Mouse (Mus musculus) hindbrain, embryonic 11.5 days (tissue): ENCODE results near the gene Rell1. TPM values are rescaled to one million over a fixed set of nuclear protein-coding genes. Genes with fewer than 3 reads are reported as not detected.

Experiments
- ATAC-seq: fragments of 200-750 bp; cut with Nextera tagmentation; 2 replicates; pipeline ENCODE4 v1.8.0; 2017; ENCODE audit warnings: mild to moderate bottlenecking, moderate TSS enrichment, moderate library complexity; ENCODE audit not compliant: low FRiP score
- DNase-seq: peaks from one replicate; pipeline ENCODE4 v3.0.0-alpha.2; 2015; ENCODE audit warnings: low spot score
- H3K27ac ChIP-seq: fragments of 300-500 bp; sonication (generic); 2 replicates; pipeline ENCODE4 v1.5.1; 2014; ENCODE audit warnings: mild to moderate bottlenecking, low read depth, low read length
- H3K27me3 ChIP-seq: fragments of 300-500 bp; sonication (generic); 2 replicates; pipeline ENCODE4 v1.6.1; 2014; ENCODE audit warnings: mild to moderate bottlenecking, low read length, moderate library complexity, mixed read lengths; ENCODE audit not compliant: control insufficient read depth, insufficient read depth
- H3K36me3 ChIP-seq: fragments of 300-500 bp; sonication (generic); 2 replicates; pipeline ENCODE4 v1.6.1; 2014; ENCODE audit warnings: mild to moderate bottlenecking, low read length, moderate library complexity, mixed read lengths; ENCODE audit not compliant: control insufficient read depth, insufficient read depth
- H3K4me1 ChIP-seq: fragments of 300-500 bp; sonication (generic); replicated peaks from 2 replicates; pipeline ENCODE4 v1.6.1; 2014; ENCODE audit warnings: low read length, mixed read lengths; ENCODE audit not compliant: control insufficient read depth, insufficient read depth
- H3K4me2 ChIP-seq: fragments of 300-500 bp; sonication (generic); replicated peaks from 2 replicates; pipeline ENCODE4 v1.6.1; 2014; ENCODE audit warnings: mild to moderate bottlenecking, low read depth, low read length
- H3K4me3 ChIP-seq: fragments of 300-500 bp; sonication (generic); 2 replicates; pipeline ENCODE4 v1.5.1; 2014; ENCODE audit warnings: low read depth, low read length
- H3K9ac ChIP-seq: fragments of 300-500 bp; sonication (generic); 2 replicates; pipeline ENCODE4 v1.6.1; 2014; ENCODE audit warnings: low read depth, low read length
- H3K9me3 ChIP-seq: fragments of 300-500 bp; sonication (generic); 2 replicates; pipeline ENCODE4 v1.6.1; 2016; ENCODE audit warnings: low read length; ENCODE audit not compliant: control insufficient read depth
- WGBS: fragments of 180-500 bp; shearing (Covaris S2); extraction: QIAGEN DNeasy Blood & Tissue Kit; methylation state at CpG from one replicate; pipeline ENCODE4 v1.1.7; 2014; 5-methylcytosine and 5-hydroxymethylcytosine counted together
- polyA plus RNA-seq: library from polyadenylated mRNA; unstranded; fragments of >200 nt; fragmentation: Nextera tagmentation; extraction: Ambion mirVana; gene quantifications from 2 replicates; pipeline ENCODE4 v1.2.1, GENCODE M21; 2014

Gene Rell1
- polyA plus RNA-seq = 10.2 and 10.8 TPM in 2 replicates

DNA sequence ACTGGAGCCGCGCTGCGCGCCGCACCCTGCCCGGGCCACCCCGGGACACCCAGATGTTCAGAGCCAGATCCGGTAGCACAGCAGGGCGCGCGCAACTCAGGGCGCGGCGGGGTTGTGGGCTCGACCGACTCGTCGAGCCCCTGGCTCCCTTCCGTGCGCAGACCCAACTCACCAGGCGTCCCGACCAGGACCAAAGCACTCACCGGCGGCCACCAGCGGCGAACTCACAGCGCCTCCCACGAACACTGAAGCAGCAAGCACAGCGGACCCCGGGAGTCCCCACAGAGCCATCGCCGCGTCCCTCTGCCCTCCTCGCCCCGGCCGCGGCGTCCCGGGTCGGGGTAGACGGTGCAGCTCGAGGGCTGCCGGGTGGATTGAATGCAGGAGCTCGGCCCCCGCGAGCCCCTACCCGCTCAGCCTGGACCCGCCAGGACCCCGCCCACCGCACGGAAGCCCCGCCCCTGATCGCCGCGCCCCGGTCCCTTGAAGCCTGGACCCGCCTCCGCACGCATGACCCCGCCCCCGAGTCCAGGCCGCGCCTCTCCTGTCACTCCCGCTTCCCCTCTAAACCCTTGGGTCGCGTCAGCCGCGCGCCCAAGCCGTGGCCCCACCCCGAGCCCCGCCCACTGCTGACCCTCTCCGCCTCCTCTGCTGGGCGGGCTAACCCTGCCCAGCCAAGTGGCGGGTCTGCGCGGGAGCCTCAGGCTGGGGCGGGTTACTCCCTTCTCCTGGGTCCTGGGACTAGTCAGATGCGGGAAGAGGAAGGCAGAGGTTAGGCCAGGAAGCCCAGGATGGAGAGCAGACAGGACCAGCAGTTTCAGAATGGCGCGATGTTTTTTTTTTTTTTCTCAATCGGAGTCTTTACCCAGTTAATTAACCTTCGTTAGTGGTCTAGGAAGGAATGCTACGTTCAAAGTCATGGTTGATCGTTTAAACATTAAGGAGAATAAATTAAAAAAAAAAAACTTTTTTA lies at the start of gene Rell1:
Rell1 (minus strand) TSS at position 455 of the 973 bp plus-strand sequence.
- DNase-seq = peak; percentile 97
- Histone ChIP-seq H3K36me3 (no peaks in the 10 kb centered on the region), H3K27ac (peak within 1 kb of the TSS; percentile 45), H3K27me3 (no peaks in the 10 kb centered on the region), H3K4me2 (peak within 1 kb of the TSS; percentile 69), H3K4me1 (no peaks in the 10 kb centered on the region; the same call in none of the 2 replicates), H3K9me3 (no peaks in the 10 kb centered on the region), H3K4me3 (peak within 1 kb of the TSS; percentile 66), H3K9ac (peak within 1 kb of the TSS; percentile 67)
- WGBS = 2% methylated on average over 64 of the region's 85 CpGs
- ATAC-seq = peak; percentile 98

GRCm38 (mm10) chr5:64012596-64013366 lies 44.1 kb upstream of the Rell1 start:
- H3K27me3 ChIP-seq = no peaks in the 10 kb centered on the region
- WGBS = 75% methylated on average over 12 of the region's 13 CpGs
- H3K9ac ChIP-seq = no peak overlapping the region
- H3K27ac ChIP-seq = no peak overlapping the region
- DNase-seq = no peak
- no peak for ATAC-seq
- no peaks in the 10 kb centered on the region for H3K4me1 ChIP-seq
- H3K4me3 ChIP-seq = no peak overlapping the region
- H3K36me3 ChIP-seq = no peaks in the 10 kb centered on the region
- no peaks in the 10 kb centered on the region for H3K9me3 ChIP-seq
- no peak overlapping the region for H3K4me2 ChIP-seq

- 75% methylated on average over 4 of the region's 4 CpGs for WGBS
- H3K9me3 ChIP-seq = no peaks in the 10 kb centered on the region
- H3K36me3 ChIP-seq = no peaks in the 10 kb centered on the region
- no peak overlapping the region for H3K9ac ChIP-seq
- no peaks in the 10 kb centered on the region for H3K27me3 ChIP-seq
- H3K4me2 ChIP-seq = no peak overlapping the region
- no peak overlapping the region for H3K4me3 ChIP-seq
- ATAC-seq (no peak), DNase-seq (no peak)
- no peak overlapping the region for H3K27ac ChIP-seq
- H3K4me1 ChIP-seq = no peaks in the 10 kb centered on the region
Measured at GRCm38 (mm10) chr5:64006548-64006947, 37.9 kb upstream of the Rell1 start.

DNA sequence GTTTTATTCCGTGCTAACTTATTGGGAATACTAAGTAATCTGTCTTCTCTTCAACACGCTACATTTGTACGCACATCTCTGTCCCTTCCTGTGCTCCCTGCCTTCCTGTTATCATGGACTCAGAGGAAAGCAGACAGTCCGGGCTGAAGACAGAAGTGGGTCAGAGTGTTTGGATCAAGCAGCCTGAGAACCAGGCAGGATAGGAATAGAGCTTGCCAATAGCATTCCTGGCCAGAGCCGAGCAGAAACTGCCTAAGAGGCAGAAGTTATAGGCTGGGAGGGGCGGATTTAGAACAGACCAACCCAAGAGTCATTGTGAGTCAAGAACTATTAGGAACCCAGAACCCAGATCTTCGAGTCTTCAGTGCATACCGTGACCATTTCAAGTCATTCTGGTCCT lies 34.6 kb upstream of the Rell1 start:
- H3K27me3 ChIP-seq = no peaks in the 10 kb centered on the region
- no peak overlapping the region for H3K4me3 ChIP-seq
- DNase-seq (no peak), ATAC-seq (no peak)
- no peaks in the 10 kb centered on the region for H3K36me3 ChIP-seq
- no peak overlapping the region for H3K4me2 ChIP-seq
- WGBS = 92% methylated on average over 8 of the region's 8 CpGs
- H3K9me3 ChIP-seq = no peaks in the 10 kb centered on the region
- no peak overlapping the region for H3K9ac ChIP-seq
- no peak overlapping the region for H3K27ac ChIP-seq
- no peaks in the 10 kb centered on the region for H3K4me1 ChIP-seq

GRCm38 (mm10) chr5:63993865-63994264 lies 25.2 kb upstream of the Rell1 start:
- DNase-seq (peak; percentile 14), ATAC-seq (no peak)
- H3K9ac ChIP-seq = no peak overlapping the region
- no peak overlapping the region for H3K4me2 ChIP-seq
- H3K9me3 ChIP-seq = no peaks in the 10 kb centered on the region
- no peak overlapping the region for H3K27ac ChIP-seq
- H3K36me3 ChIP-seq = no peaks in the 10 kb centered on the region
- no peaks in the 10 kb centered on the region for H3K27me3 ChIP-seq
- H3K4me3 ChIP-seq = no peak overlapping the region
- WGBS = 34% methylated on average over 3 of the region's 3 CpGs
- H3K4me1 ChIP-seq = no peaks in the 10 kb centered on the region

DNA sequence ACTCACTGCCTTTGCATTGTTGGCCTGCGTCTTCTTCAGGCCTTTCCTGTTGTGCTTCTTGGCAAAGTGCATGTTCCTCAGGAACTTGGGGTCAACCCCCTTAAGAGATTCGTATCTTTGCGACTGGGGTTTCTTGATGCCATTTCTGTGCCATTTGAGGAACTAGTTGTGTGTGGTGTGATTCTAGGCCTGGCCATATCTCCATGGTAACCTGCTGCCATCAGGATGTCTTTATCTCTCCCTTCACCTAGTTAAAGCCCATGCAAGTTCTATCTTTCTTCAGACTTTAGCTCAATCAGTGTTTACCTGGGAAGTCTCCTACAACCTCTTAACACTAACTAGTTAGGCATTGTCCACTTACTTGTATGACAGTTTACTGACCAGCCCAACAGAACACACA lies 22.0 kb upstream of the Rell1 start:
- 92% methylated on average over 3 of the region's 3 CpGs for WGBS
- no peaks in the 10 kb centered on the region for H3K36me3 ChIP-seq
- no peak overlapping the region for H3K4me3 ChIP-seq
- no peaks in the 10 kb centered on the region for H3K9me3 ChIP-seq
- DNase-seq (no peak), ATAC-seq (no peak)
- no peak overlapping the region for H3K4me2 ChIP-seq
- no peak overlapping the region for H3K27ac ChIP-seq
- no peaks in the 10 kb centered on the region for H3K4me1 ChIP-seq
- H3K9ac ChIP-seq = no peak overlapping the region
- no peaks in the 10 kb centered on the region for H3K27me3 ChIP-seq

GRCm38 (mm10) chr5:63986337-63986736 lies 17.6 kb upstream of the Rell1 start:
- Histone ChIP-seq H3K4me3 (no peak overlapping the region), H3K27ac (no peak overlapping the region), H3K4me2 (no peak overlapping the region), H3K27me3 (no peaks in the 10 kb centered on the region), H3K9me3 (no peaks in the 10 kb centered on the region), H3K9ac (no peak overlapping the region), H3K4me1 (no peaks in the 10 kb centered on the region), H3K36me3 (no peaks in the 10 kb centered on the region)
- DNase-seq = no peak
- 88% methylated on average over 6 of the region's 6 CpGs for WGBS
- ATAC-seq = no peak

GRCm38 (mm10) chr5:63982296-63982695 lies 13.6 kb upstream of the Rell1 start:
- Histone ChIP-seq H3K9me3 (no peaks in the 10 kb centered on the region), H3K4me2 (no peak overlapping the region), H3K9ac (no peak overlapping the region), H3K36me3 (no peaks in the 10 kb centered on the region), H3K27me3 (no peaks in the 10 kb centered on the region), H3K4me3 (no peak overlapping the region), H3K27ac (no peak overlapping the region), H3K4me1 (no peaks in the 10 kb centered on the region)
- 86% methylated on average over 11 of the region's 11 CpGs for WGBS
- no peak for DNase-seq
- no peak for ATAC-seq
